Mouse (Mus musculus): ENCODE measurements around the gene Car15. TPM values are rescaled to one million over a fixed set of nuclear protein-coding genes. Genes with fewer than 3 reads are reported as not detected.

Car15 gene
- polyA plus RNA-seq, 1 experiment from 2014 or later = 2.4 TPM

- H3K36me3 ChIP-seq (ENCODE audit: control insufficient read depth, insufficient read depth, low read length) = peaks cover 13% of the 10 kb centered on the region; the same call in 1 of the 2 replicates
- H3K9me3 ChIP-seq (ENCODE audit: control insufficient read depth, low read depth, low read length) = no peaks in the 10 kb centered on the region
- H3K27ac ChIP-seq (ENCODE audit: low read length) = peak overlapping the region; percentile 88; the same call in 1 of the 2 replicates
- H3K9ac ChIP-seq (replicated peaks; ENCODE audit: low read depth, low read length) = peak overlapping the region; percentile 34; the same call in 1 of the 2 replicates
- peaks cover 12% of the 10 kb centered on the region for H3K27me3 ChIP-seq (ENCODE audit: control insufficient read depth, insufficient read depth, low read length)
- peak overlapping the region; percentile 77 for H3K4me2 ChIP-seq (replicated peaks; ENCODE audit: low read depth, low read length)
- H3K4me1 ChIP-seq (ENCODE audit: control insufficient read depth, insufficient read depth, low read length) = peaks cover 20% of the 10 kb centered on the region; the same call in 1 of the 2 replicates
- no peak for ATAC-seq (ENCODE audit: insufficient number of reproducible peaks, insufficient read depth, low FRiP score, low read depth)
- peak overlapping the region; percentile 61 for H3K4me3 ChIP-seq (ENCODE audit: low read depth, low read length)
Measured at GRCm38 (mm10) chr16:17796519-17796918, 41.6 kb downstream of the Car15 start.

- Histone ChIP-seq H3K36me3 (ENCODE audit: control insufficient read depth, insufficient read depth, low read length) (peaks cover 13% of the 10 kb centered on the region; the same call in 1 of the 2 replicates), H3K9me3 (ENCODE audit: control insufficient read depth, low read depth, low read length) (no peaks in the 10 kb centered on the region)
- no peak for ATAC-seq (ENCODE audit: insufficient number of reproducible peaks, insufficient read depth, low FRiP score, low read depth)
Measured at GRCm38 (mm10) chr16:17795643-17796042, 42.5 kb downstream of the Car15 start.

GRCm38 (mm10) chr16:17794047-17794446 is 44.1 kb downstream of the Car15 start:
- no peak overlapping the region for H3K4me3 ChIP-seq (ENCODE audit: low read depth, low read length)
- peaks cover 22% of the 10 kb centered on the region; the same call in 1 of the 2 replicates for H3K36me3 ChIP-seq (ENCODE audit: control insufficient read depth, insufficient read depth, low read length)
- no peak overlapping the region for H3K9ac ChIP-seq (replicated peaks; ENCODE audit: low read depth, low read length)
- no peaks in the 10 kb centered on the region for H3K9me3 ChIP-seq (ENCODE audit: control insufficient read depth, low read depth, low read length)
- peaks cover 3% of the 10 kb centered on the region; the same call in 1 of the 2 replicates for H3K4me1 ChIP-seq (ENCODE audit: control insufficient read depth, insufficient read depth, low read length)
- WGBS = 88% methylated on average over 4 of the region's 4 CpGs
- peaks cover 1% of the 10 kb centered on the region; the same call in 1 of the 2 replicates for H3K27me3 ChIP-seq (ENCODE audit: control insufficient read depth, insufficient read depth, low read length)
- H3K27ac ChIP-seq (ENCODE audit: low read length) = no peak overlapping the region
- no peak for ATAC-seq (ENCODE audit: insufficient number of reproducible peaks, insufficient read depth, low FRiP score, low read depth)
- no peak overlapping the region for H3K4me2 ChIP-seq (replicated peaks; ENCODE audit: low read depth, low read length)

More at GRCm38 (mm10) chr16:17795643-17796042, 42.5 kb downstream of the Car15 start:
- Histone ChIP-seq H3K4me1 (ENCODE audit: control insufficient read depth, insufficient read depth, low read length) (peaks cover 13% of the 10 kb centered on the region; the same call in 1 of the 2 replicates), H3K27ac (ENCODE audit: low read length) (no peak overlapping the region), H3K27me3 (ENCODE audit: control insufficient read depth, insufficient read depth, low read length) (peaks cover 8% of the 10 kb centered on the region), H3K4me2 (replicated peaks; ENCODE audit: low read depth, low read length) (no peak overlapping the region), H3K9ac (replicated peaks; ENCODE audit: low read depth, low read length) (no peak overlapping the region), H3K4me3 (ENCODE audit: low read depth, low read length) (no peak overlapping the region)
- WGBS = 66% methylated on average over 5 of the region's 5 CpGs

GRCm38 (mm10) chr16:17792728-17793127 is 45.4 kb downstream of the Car15 start:
- H3K27ac ChIP-seq (ENCODE audit: low read length) = no peak overlapping the region
- no peaks in the 10 kb centered on the region; the same call in 1 of the 2 replicates for H3K4me1 ChIP-seq (ENCODE audit: control insufficient read depth, insufficient read depth, low read length)
- H3K36me3 ChIP-seq (ENCODE audit: control insufficient read depth, insufficient read depth, low read length) = peaks cover 31% of the 10 kb centered on the region
- H3K4me3 ChIP-seq (ENCODE audit: low read depth, low read length) = no peak overlapping the region
- H3K4me2 ChIP-seq (replicated peaks; ENCODE audit: low read depth, low read length) = no peak overlapping the region
- 73% methylated on average over 3 of the region's 3 CpGs for WGBS
- no peaks in the 10 kb centered on the region for H3K9me3 ChIP-seq (ENCODE audit: control insufficient read depth, low read depth, low read length)
- ATAC-seq (ENCODE audit: insufficient number of reproducible peaks, insufficient read depth, low FRiP score, low read depth) = no peak
- no peaks in the 10 kb centered on the region for H3K27me3 ChIP-seq (ENCODE audit: control insufficient read depth, insufficient read depth, low read length)
- H3K9ac ChIP-seq (replicated peaks; ENCODE audit: low read depth, low read length) = no peak overlapping the region

- no peaks in the 10 kb centered on the region for H3K27me3 ChIP-seq (ENCODE audit: control insufficient read depth, insufficient read depth, low read length)
- WGBS = 58% methylated on average over 3 of the region's 3 CpGs
- H3K4me1 ChIP-seq (ENCODE audit: control insufficient read depth, insufficient read depth, low read length) = no peaks in the 10 kb centered on the region
- peaks cover 38% of the 10 kb centered on the region for H3K36me3 ChIP-seq (ENCODE audit: control insufficient read depth, insufficient read depth, low read length)
- H3K27ac ChIP-seq (ENCODE audit: low read length) = no peak overlapping the region
- ATAC-seq (ENCODE audit: insufficient number of reproducible peaks, insufficient read depth, low FRiP score, low read depth) = no peak
- H3K9me3 ChIP-seq (ENCODE audit: control insufficient read depth, low read depth, low read length) = no peaks in the 10 kb centered on the region
- no peak overlapping the region for H3K9ac ChIP-seq (replicated peaks; ENCODE audit: low read depth, low read length)
- H3K4me2 ChIP-seq (replicated peaks; ENCODE audit: low read depth, low read length) = no peak overlapping the region
- H3K4me3 ChIP-seq (ENCODE audit: low read depth, low read length) = no peak overlapping the region
Measured at GRCm38 (mm10) chr16:17785337-17785736, 52.8 kb downstream of the Car15 start.

Other genes starting within 250 kb of the Car15 start
- gene Smpd4, start 219.0 kb downstream of the Car15 start, polyA plus RNA-seq (2014; fragmentation: Nextera tagmentation; extraction: Ambion mirVana) = 38.7 and 42.6 TPM in 2 replicates
- 5.6 and 5.9 TPM in 2 replicates for gene Ccdc74a, start 191.9 kb downstream of the Car15 start, polyA plus RNA-seq (2014; fragmentation: Nextera tagmentation; extraction: Ambion mirVana)
- 45.8 and 47.5 TPM in 2 replicates for gene Med15, start 105.5 kb downstream of the Car15 start, polyA plus RNA-seq (2014; fragmentation: Nextera tagmentation; extraction: Ambion mirVana)
- 69.8 and 76.6 TPM in 2 replicates for gene Klhl22, start 78.7 kb downstream of the Car15 start, polyA plus RNA-seq (2014; fragmentation: Nextera tagmentation; extraction: Ambion mirVana)
- 17.8 and 23.3 TPM in 2 replicates for gene Scarf2, start 41.1 kb downstream of the Car15 start, polyA plus RNA-seq (2014; fragmentation: Nextera tagmentation; extraction: Ambion mirVana)
- gene B830017H08Rik, start 5.2 kb downstream of the Car15 start, polyA plus RNA-seq (2014; fragmentation: Nextera tagmentation; extraction: Ambion mirVana) = not detected in 2 replicates
- gene Gm20518, start 53.3 kb upstream of the Car15 start, polyA plus RNA-seq (2014; fragmentation: Nextera tagmentation; extraction: Ambion mirVana) = 0.13 and 0.41 TPM in 2 replicates
- 0.08 and 0.09 TPM in 2 replicates for gene Tssk1, start 55.9 kb upstream of the Car15 start, polyA plus RNA-seq (2014; fragmentation: Nextera tagmentation; extraction: Ambion mirVana)
- gene Dgcr2, start 60.2 kb upstream of the Car15 start, polyA plus RNA-seq (2014; fragmentation: Nextera tagmentation; extraction: Ambion mirVana) = 92.8 and 93.9 TPM in 2 replicates
- gene Tssk2, start 60.3 kb upstream of the Car15 start, polyA plus RNA-seq (2014; fragmentation: Nextera tagmentation; extraction: Ambion mirVana) = not detected in 2 replicates
- 36.0 and 38.1 TPM in 2 replicates for gene Ess2, start 73.0 kb upstream of the Car15 start, polyA plus RNA-seq (2014; fragmentation: Nextera tagmentation; extraction: Ambion mirVana)
- gene Gsc2, start 76.7 kb upstream of the Car15 start, polyA plus RNA-seq (2014; fragmentation: Nextera tagmentation; extraction: Ambion mirVana) = not detected in 2 replicates
- gene Slc25a1, start 89.9 kb upstream of the Car15 start, polyA plus RNA-seq (2014; fragmentation: Nextera tagmentation; extraction: Ambion mirVana) = 93.4 and 96.2 TPM in 2 replicates
- not detected in 2 replicates for gene Vpreb2, start 142.1 kb upstream of the Car15 start, polyA plus RNA-seq (2014; fragmentation: Nextera tagmentation; extraction: Ambion mirVana)
- 81.1 and 94.1 TPM in 2 replicates for gene Dgcr6, start 214.5 kb upstream of the Car15 start, polyA plus RNA-seq (2014; fragmentation: Nextera tagmentation; extraction: Ambion mirVana)